Mouse (Mus musculus) heart, postnatal 0 days (tissue): ENCODE measurements around the gene Sbno2. TPM values are rescaled to one million over a fixed set of nuclear protein-coding genes. Genes with fewer than 3 reads are reported as not detected.

ENCODE experiments used
- ATAC-seq: fragments of 200-750 bp; cut with Nextera tagmentation; 2 replicates; pipeline ENCODE4 v1.8.0; 2017; ENCODE audit warnings: low read depth, moderate number of reproducible peaks, moderate library complexity; ENCODE audit not compliant: insufficient read depth
- DNase-seq: peaks from one replicate; pipeline ENCODE4 v3.0.0-alpha.2; 2016; ENCODE audit warnings: low spot score
- H3K27ac ChIP-seq: fragments of 300-500 bp; sonication (generic); 2 replicates; pipeline ENCODE4 v1.5.1; 2014; ENCODE audit warnings: low read depth, mild to moderate bottlenecking
- H3K27me3 ChIP-seq: fragments of 300-500 bp; sonication (generic); 2 replicates; pipeline ENCODE4 v1.6.1; 2014; ENCODE audit warnings: low read length, mixed read lengths; ENCODE audit not compliant: control insufficient read depth, insufficient read depth
- H3K36me3 ChIP-seq: fragments of 300-500 bp; sonication (generic); replicated peaks from 2 replicates; pipeline ENCODE4 v1.6.1; 2014; ENCODE audit warnings: low read length, mixed read lengths; ENCODE audit not compliant: control insufficient read depth, insufficient read depth
- H3K4me1 ChIP-seq: fragments of 300-500 bp; sonication (generic); 2 replicates; pipeline ENCODE4 v1.6.1; 2014; ENCODE audit warnings: antibody characterized with exemption; ENCODE audit not compliant: control insufficient read depth, insufficient read depth
- H3K4me2 ChIP-seq: fragments of 300-500 bp; sonication (generic); 2 replicates; pipeline ENCODE4 v1.6.1; 2014; ENCODE audit warnings: low read depth, mild to moderate bottlenecking, low read length, moderate library complexity
- H3K4me3 ChIP-seq: fragments of 300-500 bp; sonication (generic); 2 replicates; pipeline ENCODE4 v1.5.1; 2014; ENCODE audit warnings: low read depth, low read length
- H3K9ac ChIP-seq: fragments of 300-500 bp; sonication (generic); replicated peaks from 2 replicates; pipeline ENCODE4 v1.6.1; 2014; ENCODE audit warnings: low read depth, low read length, mixed read lengths
- H3K9me3 ChIP-seq: fragments of 300-500 bp; sonication (generic); replicated peaks from 2 replicates; pipeline ENCODE4 v1.6.1; 2016; ENCODE audit warnings: low read length; ENCODE audit not compliant: control insufficient read depth
- CTCF ChIP-seq: IDR thresholded peaks from 2 replicates; pipeline ENCODE4 v1.5.1; 2016; ENCODE audit warnings: antibody characterized with exemption, control low read depth, low read depth
- EP300 ChIP-seq: IDR thresholded peaks from 2 replicates; pipeline ENCODE4 v1.6.1; 2016; ENCODE audit warnings: antibody characterized with exemption, low read depth
- WGBS: fragments of 180-500 bp; shearing (Covaris S2); extraction: QIAGEN DNeasy Blood & Tissue Kit; methylation state at CpG from one replicate; pipeline ENCODE4 v1.1.7; 2014; 5-methylcytosine and 5-hydroxymethylcytosine counted together
- polyA plus RNA-seq: library from polyadenylated mRNA; unstranded; fragments of >200 nt; fragmentation: Nextera tagmentation; extraction: Ambion mirVana; gene quantifications from 2 replicates; pipeline ENCODE4 v1.2.1, GENCODE M21; 2015
- total RNA-seq: library from RNA; depleted of rRNA; stranded (reverse); fragments of >200 nt; gene quantifications from 2 replicates; pipeline ENCODE4 v1.2.3, GENCODE M21; 2014; ENCODE audit warnings: low replicate concordance

Gene Sbno2
- total and polyA plus RNA-seq, 2 experiments from 2014 or later, result 6.3 to 21.1 TPM

DNA sequence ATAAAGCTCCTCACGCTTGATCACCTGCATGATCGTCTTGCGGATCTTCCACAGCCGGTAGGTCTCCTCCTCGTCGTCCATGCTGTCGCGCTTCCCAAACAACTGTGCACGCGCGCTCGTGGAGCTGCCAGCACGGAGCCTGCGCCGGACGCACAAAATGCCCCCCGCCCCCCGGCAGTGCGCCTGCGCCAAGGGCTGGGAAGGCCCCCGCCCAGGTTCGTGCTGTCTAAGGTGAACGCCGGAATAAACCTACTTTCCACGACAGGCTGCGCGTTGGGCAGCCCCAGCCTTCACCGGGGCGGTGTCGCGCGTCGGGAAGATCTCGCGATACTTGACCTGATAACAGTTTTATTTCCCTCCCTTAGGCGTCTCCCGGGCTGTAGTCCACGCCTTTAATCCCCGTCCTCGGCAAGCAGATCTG, 65.8 kb downstream of the Sbno2 start, which contains the start of gene Polr2e:
TSS of gene Polr2e (minus strand) at position 237 of the 421 bp plus-strand sequence.
- under 1% methylated on average over 40 of the region's 40 CpGs for WGBS
- H3K27me3 ChIP-seq, result no peaks in the 10 kb centered on the region
- TF ChIP-seq CTCF (no peak), EP300 (peak; percentile 99)
- peaks cover 9% of the 10 kb centered on the region; the same call in 1 of the 2 replicates for H3K4me1 ChIP-seq
- peak within 1 kb of the TSS; percentile 66 for H3K27ac ChIP-seq
- H3K36me3 ChIP-seq, result peaks cover 29% of the 10 kb centered on the region
- H3K9me3 ChIP-seq, result no peaks in the 10 kb centered on the region
- peak; percentile 97 for ATAC-seq
- H3K9ac ChIP-seq, result peak within 1 kb of the TSS; percentile 73
- H3K4me3 ChIP-seq, result peak within 1 kb of the TSS; percentile 81
- H3K4me2 ChIP-seq, result peak within 1 kb of the TSS; percentile 88
- peak; percentile 97 for DNase-seq

DNA sequence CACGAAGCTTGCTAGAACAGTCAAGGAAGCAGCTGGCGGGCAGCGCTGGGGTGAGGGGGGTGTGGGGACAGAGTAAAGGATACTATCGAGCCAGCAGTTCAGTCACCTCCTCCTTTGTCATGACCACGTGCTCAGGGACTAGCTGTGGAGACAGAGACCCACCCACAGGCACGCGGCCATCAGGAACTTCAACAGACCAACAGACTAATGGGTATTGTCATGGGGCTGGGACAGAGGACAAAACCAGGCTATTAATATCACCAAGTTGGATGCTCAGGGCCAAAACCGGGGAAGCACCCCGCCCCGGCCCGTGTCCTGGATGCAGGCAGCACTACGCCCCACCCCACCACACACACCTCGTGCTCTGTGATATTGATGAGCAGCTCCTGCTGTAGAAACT, 68.5 kb downstream of the Sbno2 start:
- ATAC-seq, result no peak
- no peak overlapping the region for H3K4me3 ChIP-seq
- peaks cover 28% of the 10 kb centered on the region for H3K4me1 ChIP-seq
- no peak for DNase-seq
- TF ChIP-seq CTCF (no peak), EP300 (no peak)
- 80% methylated on average over 13 of the region's 13 CpGs for WGBS
- H3K9me3 ChIP-seq, result no peaks in the 10 kb centered on the region
- H3K27me3 ChIP-seq, result no peaks in the 10 kb centered on the region
- H3K27ac ChIP-seq, result no peak overlapping the region
- peaks cover 29% of the 10 kb centered on the region for H3K36me3 ChIP-seq
- no peak overlapping the region for H3K4me2 ChIP-seq
- H3K9ac ChIP-seq, result no peak overlapping the region

DNA sequence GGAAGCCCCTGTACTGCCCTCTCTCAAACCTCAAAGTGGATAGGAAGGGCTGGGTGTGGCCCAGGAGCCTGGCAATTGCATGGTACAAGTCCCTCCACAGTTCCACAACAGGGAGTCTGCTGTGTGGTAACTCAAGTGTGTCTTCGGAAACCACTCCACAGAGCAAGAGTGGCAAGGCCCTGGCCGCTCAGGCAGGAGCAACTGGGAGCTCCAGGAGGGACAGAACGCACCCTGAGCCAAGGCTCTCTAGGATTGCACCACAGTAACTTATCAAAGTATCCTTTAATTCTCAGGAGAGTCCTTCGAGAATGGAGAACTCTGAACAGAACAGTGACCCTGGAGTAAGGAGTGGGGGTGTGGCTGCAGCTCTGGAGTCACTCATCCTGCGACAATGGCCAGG, 69.7 kb downstream of the Sbno2 start:
- ATAC-seq, result no peak
- H3K9me3 ChIP-seq, result no peaks in the 10 kb centered on the region
- 78% methylated on average over 5 of the region's 5 CpGs for WGBS
- peaks cover 29% of the 10 kb centered on the region for H3K36me3 ChIP-seq
- no peak overlapping the region for H3K4me2 ChIP-seq
- DNase-seq, result no peak
- peak overlapping the region; percentile 79 for H3K27ac ChIP-seq
- no peaks in the 10 kb centered on the region for H3K27me3 ChIP-seq
- H3K4me3 ChIP-seq, result no peak overlapping the region
- TF ChIP-seq EP300, result no peak
- TF ChIP-seq CTCF, result no peak
- peaks cover 28% of the 10 kb centered on the region for H3K4me1 ChIP-seq
- no peak overlapping the region for H3K9ac ChIP-seq

DNA sequence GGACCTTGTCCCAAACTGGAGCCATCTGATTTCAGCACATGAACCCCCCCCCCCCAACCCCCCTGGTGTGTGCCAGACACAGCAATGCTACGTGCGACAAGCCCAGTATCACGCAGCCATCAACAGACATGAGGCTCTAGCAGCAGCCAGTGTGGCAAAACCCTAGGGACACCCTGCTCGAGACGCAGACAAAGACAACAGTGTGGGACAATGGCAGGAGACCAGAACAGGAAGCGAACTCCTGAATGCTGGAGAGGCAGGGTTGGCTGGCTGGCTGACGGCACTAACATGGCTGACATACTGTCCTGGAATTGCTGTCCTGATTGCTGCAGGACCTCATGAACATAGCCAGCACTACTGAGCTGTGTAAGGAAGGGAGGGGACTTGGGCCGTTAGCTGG, 70.2 kb downstream of the Sbno2 start:
- Histone ChIP-seq H3K4me3 (no peak overlapping the region), H3K4me1 (peaks cover 28% of the 10 kb centered on the region), H3K9ac (no peak overlapping the region), H3K27ac (peak overlapping the region; percentile 79), H3K27me3 (no peaks in the 10 kb centered on the region), H3K36me3 (peaks cover 29% of the 10 kb centered on the region), H3K4me2 (no peak overlapping the region), H3K9me3 (no peaks in the 10 kb centered on the region)
- ATAC-seq (no peak), DNase-seq (no peak)
- 57% methylated on average over 8 of the region's 8 CpGs for WGBS
- no peak for TF ChIP-seq CTCF
- no peak for TF ChIP-seq EP300

DNA sequence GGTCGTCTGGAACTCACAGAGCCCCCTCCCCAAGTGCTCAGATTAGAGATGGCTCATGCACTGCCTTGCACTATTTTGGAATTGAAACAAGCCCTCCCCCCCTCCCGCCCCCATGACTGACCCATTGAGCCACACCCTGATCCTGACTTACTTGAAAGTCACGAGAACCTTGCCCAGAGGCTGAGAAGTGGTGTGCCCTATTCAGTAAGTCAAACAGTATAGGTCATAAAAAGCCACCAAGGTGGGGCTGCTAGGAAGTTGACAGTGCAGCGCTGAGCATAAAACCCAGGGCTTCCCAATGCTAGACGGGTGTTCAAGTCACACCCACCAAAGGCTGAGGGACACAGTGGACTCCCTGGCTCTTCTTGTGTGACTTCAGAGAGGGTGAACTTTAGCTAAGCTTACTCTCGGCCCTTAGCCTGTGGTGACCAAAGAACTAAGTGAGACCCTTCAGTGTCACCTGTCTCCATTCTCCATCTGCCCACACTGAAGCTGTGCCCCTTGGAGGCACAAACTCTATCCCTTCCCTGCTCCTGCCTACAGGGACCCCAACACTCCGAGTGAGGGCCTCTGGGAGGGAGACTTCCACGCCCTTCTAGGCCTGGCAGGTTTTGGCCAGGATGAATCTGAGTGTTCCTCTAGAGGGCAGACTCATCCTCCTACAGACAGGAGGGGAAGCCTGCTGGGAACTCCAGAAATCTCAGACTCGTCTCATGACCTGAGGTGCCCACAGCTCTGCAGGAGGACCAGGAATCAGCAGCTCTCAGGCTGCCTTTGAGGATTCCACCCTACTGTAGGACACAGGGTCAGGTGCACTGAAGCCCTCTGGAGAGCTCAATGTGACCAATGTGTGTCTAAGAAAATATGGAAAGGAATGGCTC, 71.6 kb downstream of the Sbno2 start:
- peaks cover 29% of the 10 kb centered on the region for H3K36me3 ChIP-seq
- H3K27me3 ChIP-seq, result no peaks in the 10 kb centered on the region
- H3K4me1 ChIP-seq, result peaks cover 25% of the 10 kb centered on the region
- ATAC-seq (peak; percentile 57), DNase-seq (no peak)
- 23% methylated on average over 9 of the region's 9 CpGs for WGBS
- no peak overlapping the region for H3K4me2 ChIP-seq
- H3K4me3 ChIP-seq, result no peak overlapping the region
- H3K9ac ChIP-seq, result no peak overlapping the region
- TF ChIP-seq CTCF, result peak; percentile 71
- no peak for TF ChIP-seq EP300
- peak overlapping the region; percentile 77 for H3K27ac ChIP-seq
- no peaks in the 10 kb centered on the region for H3K9me3 ChIP-seq
